Comparison of ENCODE assay signal across 7 mouse cellular contexts in the genomic region with DNA sequence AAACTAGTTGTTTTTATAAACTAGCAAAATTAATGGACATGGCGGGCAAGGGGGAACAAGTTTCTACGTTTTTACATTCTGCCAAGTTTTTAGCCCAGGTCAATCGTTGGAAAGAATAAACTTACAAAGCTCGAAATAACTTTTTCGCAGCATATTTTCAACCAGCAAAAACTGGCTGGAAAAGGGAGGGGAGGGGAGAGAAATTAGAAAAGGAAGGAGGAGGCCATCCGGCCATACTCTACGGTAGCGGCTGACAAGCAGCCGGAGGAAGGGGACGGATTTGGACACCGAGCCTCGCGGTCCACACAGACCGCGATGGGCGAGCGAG. TPM values are rescaled to one million over a fixed set of nuclear protein-coding genes. Genes with fewer than 3 reads are reported as not detected.
DNase-seq lines count a peak whose midpoint lies in the region; ATAC-seq and TF ChIP-seq lines count a peak whose summit lies in the region.

No protein-coding gene starts in this region.

- no peak for DNase-seq in lung, postnatal 10 days
- no peak for DNase-seq in embryonic facial prominence, embryonic 14.5 days (ENCODE audit: low spot score)
- DNase-seq in left cerebral cortex, postnatal 25 days (ENCODE audit: low spot score in 2 of 2): no peak
- no peak for DNase-seq in thymus, postnatal 10 days (ENCODE audit: low spot score in 2 of 2)

- peak overlapping the region; percentile 74 for H3K4me2 ChIP-seq in lung, embryonic 15.5 days
- peak overlapping the region; percentile 55 for H3K4me2 ChIP-seq in embryonic facial prominence, embryonic 14.5 days (ENCODE audit: low read depth, low read length)
- H3K4me2 ChIP-seq in intestine, embryonic 16.5 days (ENCODE audit: low read depth, low read length): peak overlapping the region; percentile 85

- H3K4me1 ChIP-seq in lung, embryonic 15.5 days: peaks cover 10% of the 10 kb centered on the region; the same call in 1 of the 2 replicates
- H3K4me1 ChIP-seq in embryonic facial prominence, embryonic 14.5 days (ENCODE audit: control insufficient read depth, insufficient read depth, low read length): no peaks in the 10 kb centered on the region
- H3K4me1 ChIP-seq in intestine, embryonic 16.5 days (ENCODE audit: control insufficient read depth, insufficient read depth, low read length): peaks cover 5% of the 10 kb centered on the region; the same call in 1 of the 2 replicates
- peaks cover 3% of the 10 kb centered on the region for H3K4me1 ChIP-seq in olfactory bulb, adult 2 months (ENCODE audit: control insufficient read depth, insufficient read depth, low read length)

- TF ChIP-seq POLR2A in olfactory bulb, adult 2 months (IDR thresholded peaks at IDR 0.05; ENCODE audit: insufficient read depth, low read depth, low read length): no peak

- no peak for TF ChIP-seq CTCF in olfactory bulb, adult 2 months (IDR thresholded peaks at IDR 0.05; ENCODE audit: insufficient read depth, low read depth, low read length)

- intact Hi-C loops in left cerebral cortex, postnatal 25 days (cut with DNase I): loop anchor here (5.0 kb wide), 2 partner anchors 64 to 214 kb away; no protein-coding TSS in a partner anchor

- peaks cover 32% of the 10 kb centered on the region for H3K36me3 ChIP-seq in lung, embryonic 15.5 days
- H3K36me3 ChIP-seq in embryonic facial prominence, embryonic 14.5 days (ENCODE audit: control insufficient read depth, insufficient read depth, low read length): peaks cover 34% of the 10 kb centered on the region
- peaks cover 9% of the 10 kb centered on the region for H3K36me3 ChIP-seq in intestine, embryonic 16.5 days (ENCODE audit: control insufficient read depth, insufficient read depth, low read length)

- under 1% methylated on average over 17 of the region's 17 CpGs for WGBS in lung, embryonic 15.5 days
- WGBS in embryonic facial prominence, embryonic 14.5 days: under 1% methylated on average over 17 of the region's 17 CpGs
- under 1% methylated on average over 17 of the region's 17 CpGs for WGBS in intestine, embryonic 16.5 days
- under 1% methylated on average over 17 of the region's 17 CpGs for WGBS in olfactory bulb, adult 2 months

- ATAC-seq in lung, embryonic 15.5 days (ENCODE audit: borderline replicate concordance, extremely low read depth, low FRiP score, low TSS enrichment): peak; percentile 48
- ATAC-seq in embryonic facial prominence, embryonic 14.5 days (ENCODE audit: low read depth): no peak
- no peak for ATAC-seq in intestine, embryonic 16.5 days

- H3K4me3 ChIP-seq in lung, embryonic 15.5 days: peak overlapping the region; percentile 74
- peak overlapping the region; percentile 96 for H3K4me3 ChIP-seq in embryonic facial prominence, embryonic 14.5 days (ENCODE audit: low read depth, low read length)
- peak overlapping the region; percentile 99 for H3K4me3 ChIP-seq in intestine, embryonic 16.5 days (ENCODE audit: low read length)
- H3K4me3 ChIP-seq in olfactory bulb, adult 2 months (ENCODE audit: insufficient read depth, low read depth, low read length): peak overlapping the region; percentile 92

- H3K9me3 ChIP-seq in lung, embryonic 15.5 days: no peaks in the 10 kb centered on the region
- no peaks in the 10 kb centered on the region for H3K9me3 ChIP-seq in embryonic facial prominence, embryonic 14.5 days (ENCODE audit: control insufficient read depth, low read length)
- H3K9me3 ChIP-seq in intestine, embryonic 16.5 days (ENCODE audit: control insufficient read depth, low read length): no peaks in the 10 kb centered on the region

- H3K27me3 ChIP-seq in lung, embryonic 15.5 days: no peaks in the 10 kb centered on the region
- no peaks in the 10 kb centered on the region for H3K27me3 ChIP-seq in embryonic facial prominence, embryonic 14.5 days (replicated peaks; ENCODE audit: control insufficient read depth, insufficient read depth, low read length)
- no peaks in the 10 kb centered on the region for H3K27me3 ChIP-seq in intestine, embryonic 16.5 days (replicated peaks; ENCODE audit: control insufficient read depth, insufficient read depth, low read length)

- H3K9ac ChIP-seq in lung, embryonic 15.5 days: peak overlapping the region; percentile 83
- peak overlapping the region; percentile 99 for H3K9ac ChIP-seq in embryonic facial prominence, embryonic 14.5 days (ENCODE audit: low read depth, low read length)
- H3K9ac ChIP-seq in intestine, embryonic 16.5 days (ENCODE audit: low read depth, low read length): peak overlapping the region; percentile 99

- peak overlapping the region; percentile 90 for H3K27ac ChIP-seq in lung, embryonic 15.5 days
- peak overlapping the region; percentile 94 for H3K27ac ChIP-seq in embryonic facial prominence, embryonic 14.5 days (replicated peaks; ENCODE audit: low read depth, low read length)
- H3K27ac ChIP-seq in intestine, embryonic 16.5 days (ENCODE audit: low read length): peak overlapping the region; percentile 92
- 0 out of 2 replicates have a peak overlapping the region, but pooled peaks have one; percentile 46 for H3K27ac ChIP-seq in olfactory bulb, adult 2 months (ENCODE audit: insufficient read depth, low read depth, low read length)

RNA-seq across cellular contexts. Expression of gene Ssr1, which starts 0.7 kb away (rescaled TPM):
- polyA plus RNA-seq in lung, embryonic 15.5 days (2015; fragmentation: Nextera tagmentation; extraction: Ambion mirVana): 150 and 152 TPM in 2 replicates
- polyA plus RNA-seq in embryonic facial prominence, embryonic 14.5 days (2014; fragmentation: Nextera tagmentation; extraction: Ambion mirVana): 162 and 167 TPM in 2 replicates
- 126 and 129 TPM in 2 replicates for polyA plus RNA-seq in intestine, embryonic 16.5 days (2015; fragmentation: Nextera tagmentation; extraction: Ambion mirVana)
- 114 and 188 TPM in 2 replicates for polyA plus RNA-seq in olfactory bulb, adult 2 months (2012; ENCODE audit: insufficient read depth, insufficient read length, low replicate concordance, missing spikeins)
- 10 to 100 TPM; 89.9 to 90.9 TPM for total RNA-seq in left cerebral cortex, postnatal 25 days (2021)

RNA-seq across cellular contexts. Expression of gene Riok1, which starts 43.5 kb away (rescaled TPM):
- polyA plus RNA-seq in lung, embryonic 15.5 days (2015; fragmentation: Nextera tagmentation; extraction: Ambion mirVana): 51.4 and 55.1 TPM in 2 replicates
- polyA plus RNA-seq in embryonic facial prominence, embryonic 14.5 days (2014; fragmentation: Nextera tagmentation; extraction: Ambion mirVana): 36.9 and 42.4 TPM in 2 replicates
- 33.3 and 37.7 TPM in 2 replicates for polyA plus RNA-seq in intestine, embryonic 16.5 days (2015; fragmentation: Nextera tagmentation; extraction: Ambion mirVana)
- polyA plus RNA-seq in olfactory bulb, adult 2 months (2012; ENCODE audit: insufficient read depth, insufficient read length, low replicate concordance, missing spikeins): not detected in 2 replicates
- 10 to 100 TPM; 21.4 to 25.9 TPM for total RNA-seq in left cerebral cortex, postnatal 25 days (2021)

RNA-seq across cellular contexts. Expression of gene Cage1, which starts 43.5 kb away (rescaled TPM):
- 0.87 and 1.1 TPM in 2 replicates for polyA plus RNA-seq in lung, embryonic 15.5 days (2015; fragmentation: Nextera tagmentation; extraction: Ambion mirVana)
- 0.86 and 1.1 TPM in 2 replicates for polyA plus RNA-seq in embryonic facial prominence, embryonic 14.5 days (2014; fragmentation: Nextera tagmentation; extraction: Ambion mirVana)
- 0.89 and 0.93 TPM in 2 replicates for polyA plus RNA-seq in intestine, embryonic 16.5 days (2015; fragmentation: Nextera tagmentation; extraction: Ambion mirVana)
- polyA plus RNA-seq in olfactory bulb, adult 2 months (2012; ENCODE audit: insufficient read depth, insufficient read length, low replicate concordance, missing spikeins): not detected in 2 replicates
- total RNA-seq in left cerebral cortex, postnatal 25 days (2021): 1 to 10 TPM; 5.3 to 5.4 TPM

Comparison
In these comparisons a context has a peak if more than half of its experiments do, and no peak if none do; other contexts are left out.
1. RNA of gene Riok1, which starts 43.5 kb away (polyA plus RNA-seq): 51.4 to 55.1 TPM in lung, embryonic 15.5 days, 33.3 to 37.7 TPM in intestine, embryonic 16.5 days and 36.9 to 42.4 TPM in embryonic facial prominence, embryonic 14.5 days; not detected in olfactory bulb, adult 2 months; every median in the first group is over 10 times any median in the second.
2. Peak in every context shown above with its lines, with median percentiles within 50 percentile points of each other: H3K27ac ChIP-seq, H3K4me2 ChIP-seq, H3K4me3 ChIP-seq and H3K9ac ChIP-seq.